Mouse (Mus musculus) spleen, adult 2 months (tissue): Measurements from ENCODE around the gene Lgi4. TPM values are rescaled to one million over a fixed set of nuclear protein-coding genes. Genes with fewer than 3 reads are reported as not detected.

Source experiments
- DNase-seq, 2 experiments: peaks; one replicate each; pipeline versions ENCODE4 v3.0.0 to v3.0.0-alpha.2; 2012 to 2021; ENCODE audit warnings: low spot score in 2 of 2, low read depth in 1 of 2
- H3K27ac ChIP-seq: fragments of 200-500 bp; 2 replicates; pipeline ENCODE4 v1.5.1; 2012; ENCODE audit warnings: low read length, inconsistent platforms; ENCODE audit not compliant: insufficient read depth
- H3K27me3 ChIP-seq: fragments of 200-500 bp; 2 replicates; pipeline ENCODE4 v1.6.1; 2012; ENCODE audit warnings: mild to moderate bottlenecking, moderate library complexity, low read length, inconsistent platforms; ENCODE audit not compliant: control insufficient read depth, insufficient read depth
- H3K36me3 ChIP-seq: fragments of 200-500 bp; 2 replicates; pipeline ENCODE4 v1.6.1; 2012; ENCODE audit warnings: mild to moderate bottlenecking, low read length, inconsistent platforms; ENCODE audit not compliant: control insufficient read depth, insufficient read depth
- H3K4me1 ChIP-seq: fragments of 200-500 bp; 2 replicates; pipeline ENCODE4 v1.6.1; 2011; ENCODE audit warnings: inconsistent platforms; ENCODE audit not compliant: control insufficient read depth, insufficient read depth, insufficient read length
- H3K4me3 ChIP-seq: fragments of 200-500 bp; 2 replicates; pipeline ENCODE4 v1.5.1; 2011; ENCODE audit warnings: mild to moderate bottlenecking, inconsistent platforms; ENCODE audit not compliant: insufficient read depth, insufficient read length; ENCODE audit errors: extremely low read depth
- CTCF ChIP-seq: fragments of 200-500 bp; IDR thresholded peaks from 2 replicates; pipeline ENCODE4 v1.5.1; 2011; ENCODE audit warnings: mild to moderate bottlenecking, inconsistent platforms; ENCODE audit not compliant: insufficient read depth, insufficient read length, insufficient replicate concordance; ENCODE audit errors: extremely low read depth
- POLR2A ChIP-seq: fragments of 200-500 bp; IDR thresholded peaks from 2 replicates; pipeline ENCODE4 v1.6.1; 2011; ENCODE audit warnings: low read depth, low read length, inconsistent platforms
- WGBS: fragments of 180-500 bp; shearing (Covaris S2); methylation state at CpG from one replicate; pipeline ENCODE4 v1.1.7; 2018; 5-methylcytosine and 5-hydroxymethylcytosine counted together
- polyA plus RNA-seq: library from polyadenylated mRNA; depleted of rRNA; stranded (reverse); fragments of >200 nt; gene quantifications from 2 replicates; pipeline ENCODE4 v1.2.3, GENCODE M21; 2012

Gene Lgi4
- polyA plus RNA-seq, 1 experiment = 0.92 TPM

GRCm38 (mm10) chr7:31040281-31041022 is 18.7 kb upstream of the Lgi4 start:
- H3K4me3 ChIP-seq = peak overlapping the region; percentile 68
- peaks cover 5% of the 10 kb centered on the region; the same call in 1 of the 2 replicates for H3K36me3 ChIP-seq
- peak overlapping the region; percentile 83 for H3K27ac ChIP-seq
- peaks cover 17% of the 10 kb centered on the region for H3K4me1 ChIP-seq
- 40% methylated on average over 11 of the region's 12 CpGs for WGBS
- TF ChIP-seq CTCF (no peak), POLR2A (no peak)
- no peaks in the 10 kb centered on the region for H3K27me3 ChIP-seq
- no peak for DNase-seq

- no peak for DNase-seq
- TF ChIP-seq CTCF (no peak), POLR2A (no peak)
- Histone ChIP-seq H3K27me3 (no peaks in the 10 kb centered on the region), H3K4me1 (peaks cover 16% of the 10 kb centered on the region), H3K36me3 (peaks cover 5% of the 10 kb centered on the region; the same call in 1 of the 2 replicates), H3K27ac (peak overlapping the region; percentile 83), H3K4me3 (peak overlapping the region; percentile 68)
- 13% methylated on average over 8 of the region's 8 CpGs for WGBS
Measured at GRCm38 (mm10) chr7:31041023-31041407, 18.1 kb upstream of the Lgi4 start.

- Histone ChIP-seq H3K27ac (peak overlapping the region; percentile 83), H3K27me3 (no peaks in the 10 kb centered on the region), H3K4me1 (peaks cover 16% of the 10 kb centered on the region), H3K36me3 (peaks cover 2% of the 10 kb centered on the region; the same call in 1 of the 2 replicates), H3K4me3 (peak overlapping the region; percentile 68)
- TF ChIP-seq POLR2A (no peak; the same call in 1 of the 2 replicates), CTCF (no peak)
- WGBS = under 1% methylated on average over 28 of the region's 28 CpGs
- DNase-seq = peak in 1 of 2 experiments; percentile 73
Measured at GRCm38 (mm10) chr7:31041662-31042315, 17.4 kb upstream of the Lgi4 start.

GRCm38 (mm10) chr7:31042431-31042910 is 16.7 kb upstream of the Lgi4 start, which contains the start of gene Fxyd5:
Gene Fxyd5 (minus strand): TSS chr7:31042481.
- TF ChIP-seq POLR2A (no peak), CTCF (no peak)
- WGBS = 56% methylated on average over 10 of the region's 10 CpGs
- Histone ChIP-seq H3K36me3 (peaks cover 2% of the 10 kb centered on the region; the same call in 1 of the 2 replicates), H3K4me1 (peaks cover 16% of the 10 kb centered on the region), H3K4me3 (peak within 1 kb of the TSS; percentile 68), H3K27ac (peak within 1 kb of the TSS; percentile 83), H3K27me3 (no peaks in the 10 kb centered on the region)
- DNase-seq = no peak

GRCm38 (mm10) chr7:31049135-31049845 is 9.9 kb upstream of the Lgi4 start:
- Histone ChIP-seq H3K36me3 (no peaks in the 10 kb centered on the region), H3K27me3 (peaks cover 18% of the 10 kb centered on the region), H3K27ac (no peak overlapping the region), H3K4me3 (no peak overlapping the region), H3K4me1 (peaks cover 4% of the 10 kb centered on the region; the same call in 1 of the 2 replicates)
- DNase-seq = no peak
- TF ChIP-seq CTCF (no peak), POLR2A (no peak)
- WGBS = 17% methylated on average over 5 of the region's 5 CpGs

- TF ChIP-seq POLR2A (no peak), CTCF (no peak)
- H3K4me1 ChIP-seq = peaks cover 4% of the 10 kb centered on the region; the same call in 1 of the 2 replicates
- WGBS = 6% methylated on average over 11 of the region's 15 CpGs
Measured at GRCm38 (mm10) chr7:31049846-31050281, 9.3 kb upstream of the Lgi4 start.

More at GRCm38 (mm10) chr7:31049846-31050281, 9.3 kb upstream of the Lgi4 start:
- no peak for DNase-seq
- peaks cover 18% of the 10 kb centered on the region for H3K27me3 ChIP-seq
- no peak overlapping the region for H3K27ac ChIP-seq
- H3K4me3 ChIP-seq = no peak overlapping the region
- H3K36me3 ChIP-seq = no peaks in the 10 kb centered on the region
